Mouse (Mus musculus) cortical plate, adult 2 months (tissue): ENCODE measurements around the gene Nubp2.

Experiments used
- CTCF ChIP-seq: fragments of 200-500 bp; IDR thresholded peaks from 2 replicates; pipeline ENCODE4 v1.5.1; 2011; ENCODE audit warnings: mild to moderate bottlenecking, control low read depth, low read length; ENCODE audit not compliant: insufficient read depth; ENCODE audit errors: extremely low read depth
- POLR2A ChIP-seq: fragments of 200-500 bp; IDR thresholded peaks from 2 replicates; pipeline ENCODE4 v1.6.1; 2011; ENCODE audit warnings: mild to moderate bottlenecking, low read length, control low read depth; ENCODE audit not compliant: insufficient read depth; ENCODE audit errors: extremely low read depth

- TF ChIP-seq POLR2A (no peak), CTCF (no peak)
Observed at GRCm38 (mm10) chr17:24844525-24844924, 41.6 kb downstream of the Nubp2 start.
